Mouse (Mus musculus): ENCODE data around the gene Zcchc8.

GRCm38 (mm10) chr5:123671473-123671820, 49.5 kb downstream of the Zcchc8 start:
- TF ChIP-seq CTCF (IDR thresholded peaks at IDR 0.05 in 2 of 3, conservative IDR thresholded peaks at IDR 0.05 in 1 of 3; ENCODE audit: control insufficient read depth in 1 of 3, insufficient read depth in 1 of 3, low read depth in 2 of 3, low read length in 3 of 3, poor library complexity in 1 of 3, severe bottlenecking in 1 of 3) = no peak
- TF ChIP-seq TCF12 (IDR thresholded peaks at IDR 0.05; ENCODE audit: low read depth, low read length) = no peak
- no peak for TF ChIP-seq EP300 (IDR thresholded peaks at IDR 0.05; ENCODE audit: low read depth in 1 of 2, low read length in 2 of 2)
- TF ChIP-seq POLR2A (IDR thresholded peaks at IDR 0.05; ENCODE audit: control insufficient read depth in 1 of 2, insufficient read depth in 1 of 2, low read depth in 1 of 2, low read length in 2 of 2, poor library complexity in 1 of 2) = no peak
- no peak for TF ChIP-seq GATA1 (IDR thresholded peaks at IDR 0.05; ENCODE audit: low read depth, low read length)
- TF ChIP-seq MEF2A (IDR thresholded peaks at IDR 0.05; ENCODE audit: extremely low read depth, insufficient replicate concordance, low read depth, low read length, poor library complexity, severe bottlenecking) = no peak
- no peak for TF ChIP-seq UBTF (IDR thresholded peaks at IDR 0.05; ENCODE audit: borderline replicate concordance, insufficient read depth, low read depth, low read length)
- no peak for TF ChIP-seq MYC (IDR thresholded peaks at IDR 0.05; ENCODE audit: low read depth, low read length)

Measured in MEL (cell line).